Mouse (Mus musculus): ENCODE results near the gene Slc27a1. TPM values are rescaled to one million over a fixed set of nuclear protein-coding genes. Genes with fewer than 3 reads are reported as not detected.

Gene Slc27a1
- polyA plus RNA-seq, 1 experiment from 2014 or later: 59.7 TPM

DNA sequence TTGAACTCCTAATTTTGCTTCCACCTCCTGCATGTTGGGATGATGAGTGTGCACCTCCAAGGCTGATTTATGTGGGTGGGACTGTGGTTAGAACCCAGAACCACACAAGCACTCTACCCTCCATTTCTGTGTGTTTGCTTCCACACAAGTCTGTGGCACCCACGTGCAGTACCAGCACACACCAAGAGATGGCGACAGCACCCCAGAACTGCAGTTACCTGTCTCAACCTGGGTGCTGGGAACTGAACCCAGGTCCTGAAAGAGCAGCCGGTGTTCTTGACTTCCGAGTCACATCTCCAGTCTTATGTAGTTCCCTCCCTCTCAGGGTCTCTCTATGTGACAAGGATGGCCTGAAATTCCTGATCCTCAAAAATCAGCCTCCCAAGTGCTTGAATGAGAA is 4.7 kb upstream of the Slc27a1 start:
- no peaks in the 10 kb centered on the region for H3K36me3 ChIP-seq (ENCODE audit: inconsistent target)
- 78% methylated on average over 4 of the region's 4 CpGs for WGBS (ENCODE audit: missing documents)
- H3K4me3 ChIP-seq (ENCODE audit: inconsistent target): no peak overlapping the region
- H3K27ac ChIP-seq: no peak overlapping the region
- H3K79me2 ChIP-seq (ENCODE audit: inconsistent target): no peaks in the 10 kb centered on the region

DNA sequence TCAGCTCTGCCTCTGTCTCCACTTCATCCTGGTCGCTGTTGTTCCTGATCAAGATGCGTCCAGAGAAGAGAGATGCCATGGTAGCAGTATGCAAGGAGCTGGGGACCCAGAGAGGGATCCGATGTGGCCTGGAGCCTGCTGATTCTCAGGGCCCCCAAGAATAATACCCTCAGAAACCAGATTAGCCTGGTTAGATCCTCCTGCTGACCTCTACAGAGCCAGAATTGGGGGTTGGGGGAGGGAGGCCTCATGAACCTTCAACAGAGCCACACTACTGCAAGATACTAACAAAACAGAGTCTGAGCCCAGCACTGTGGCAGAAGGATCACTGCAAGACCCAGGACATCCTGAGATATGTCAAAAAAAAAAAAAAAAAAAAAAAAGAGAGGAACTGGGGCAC is 2.2 kb upstream of the Slc27a1 start, which contains the start of gene Nxnl1:
TSS of gene Nxnl1 (minus strand) at position 101 of the 400 bp plus-strand sequence.
- Histone ChIP-seq H3K27ac (no peak within 1 kb of the TSS), H3K79me2 (ENCODE audit: inconsistent target) (peaks cover 8% of the 10 kb centered on the region; the same call in 1 of the 2 replicates), H3K36me3 (ENCODE audit: inconsistent target) (no peaks in the 10 kb centered on the region), H3K4me3 (ENCODE audit: inconsistent target) (no peak within 1 kb of the TSS)
- WGBS (ENCODE audit: missing documents): 93% methylated on average over 3 of the region's 3 CpGs

DNA sequence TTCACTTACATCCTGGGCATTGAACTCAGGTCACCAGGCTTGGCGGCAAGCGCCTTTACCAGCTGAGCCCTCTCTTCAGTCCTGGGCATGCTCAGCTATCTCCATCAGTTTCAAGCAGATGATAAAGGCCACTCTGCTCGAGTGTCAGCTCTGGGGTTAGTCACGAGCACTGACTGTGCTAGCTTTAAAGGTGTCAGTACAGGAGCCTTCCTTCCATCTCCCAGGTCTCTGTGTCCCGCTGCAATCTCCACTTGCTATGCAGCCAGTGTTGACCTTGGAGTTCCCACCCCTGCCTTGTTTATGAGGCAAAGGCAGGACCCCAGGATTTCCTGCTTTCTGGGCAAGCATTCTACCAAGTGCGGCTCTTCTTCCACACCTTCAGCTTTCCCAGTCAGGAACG is 1.1 kb upstream of the Slc27a1 start:
- H3K79me2 ChIP-seq (ENCODE audit: inconsistent target): peaks cover 19% of the 10 kb centered on the region; the same call in 1 of the 2 replicates
- WGBS (ENCODE audit: missing documents): 94% methylated on average over 7 of the region's 7 CpGs
- peak overlapping the region; percentile 25 for H3K27ac ChIP-seq
- H3K36me3 ChIP-seq (ENCODE audit: inconsistent target): no peaks in the 10 kb centered on the region
- H3K4me3 ChIP-seq (ENCODE audit: inconsistent target): no peak overlapping the region

DNA sequence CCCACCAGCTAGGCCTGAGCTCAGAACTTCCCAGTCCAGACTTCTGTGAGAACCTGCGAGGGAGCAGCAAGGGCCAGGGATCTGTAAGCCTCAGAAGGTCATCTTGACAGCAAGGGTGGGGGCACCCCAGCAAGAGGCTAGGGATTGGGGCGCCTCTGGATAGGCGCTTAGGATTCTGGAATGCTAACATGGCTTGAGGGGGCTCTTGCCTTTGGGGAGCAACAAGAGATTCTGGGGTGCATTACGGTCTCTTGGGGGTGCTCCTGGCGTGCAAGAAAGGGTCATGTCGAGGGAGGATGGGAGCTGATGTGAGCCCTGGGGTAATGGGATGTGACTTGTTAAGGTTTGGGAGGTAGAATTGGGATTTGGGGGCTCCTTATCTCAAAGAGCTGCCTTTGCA is 259 bp downstream of the Slc27a1 start:
- Histone ChIP-seq H3K36me3 (ENCODE audit: inconsistent target) (no peaks in the 10 kb centered on the region), H3K27ac (peak overlapping the region; percentile 25), H3K4me3 (ENCODE audit: inconsistent target) (no peak overlapping the region; the same call in 1 of the 2 replicates), H3K79me2 (ENCODE audit: inconsistent target) (peaks cover 29% of the 10 kb centered on the region; the same call in 1 of the 2 replicates)
- 78% methylated on average over 6 of the region's 6 CpGs for WGBS (ENCODE audit: missing documents)

DNA sequence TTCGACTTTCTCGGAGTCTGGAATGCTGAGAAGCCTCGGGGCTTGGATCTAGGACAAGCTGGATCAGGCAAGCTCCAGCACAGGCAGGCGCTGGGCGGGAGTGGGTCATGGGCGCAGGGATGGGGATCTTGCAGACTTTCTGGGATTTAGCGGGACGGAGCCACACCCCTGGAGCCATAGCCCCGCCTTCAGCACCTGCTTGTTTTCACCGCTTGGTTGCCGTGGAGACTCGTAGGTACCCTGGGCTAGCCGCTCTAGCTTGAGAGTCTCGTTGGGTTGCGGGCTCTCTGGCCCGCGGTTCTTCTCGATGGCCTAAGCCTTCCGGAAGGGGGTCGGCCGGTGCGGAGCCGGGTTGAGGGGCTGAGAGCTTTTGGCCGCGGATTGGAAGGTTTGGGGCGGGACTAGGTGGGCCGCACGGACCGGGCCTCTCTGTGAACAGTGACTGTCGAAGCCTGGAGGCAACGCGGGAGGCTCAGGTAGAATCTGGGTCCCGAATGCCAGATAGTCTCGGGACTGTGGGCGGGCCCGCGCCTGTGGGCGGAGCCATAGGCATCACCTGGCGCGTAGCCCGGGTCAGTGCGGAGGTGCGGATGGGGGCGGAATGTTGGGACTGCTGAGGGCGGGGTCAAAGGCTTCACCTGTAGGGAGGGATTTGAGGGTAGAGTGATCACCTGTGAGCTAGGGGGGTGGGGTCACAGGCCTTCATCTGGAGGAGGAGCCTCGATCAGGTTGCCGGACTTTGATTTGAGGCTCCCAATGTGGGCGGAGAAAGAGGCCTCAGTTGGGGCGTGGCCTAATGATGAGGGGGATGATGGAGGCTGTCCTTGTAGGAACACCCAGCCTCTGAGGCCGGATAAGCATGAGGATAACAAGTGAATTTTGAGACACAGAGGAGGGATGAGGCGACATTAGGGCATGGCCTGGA is 946 bp downstream of the Slc27a1 start:
- H3K36me3 ChIP-seq (ENCODE audit: inconsistent target): no peaks in the 10 kb centered on the region
- WGBS (ENCODE audit: missing documents): 19% methylated on average over 51 of the region's 51 CpGs
- peak overlapping the region; percentile 58 for H3K4me3 ChIP-seq (ENCODE audit: inconsistent target)
- peak overlapping the region; percentile 33; the same call in 1 of the 2 replicates for H3K27ac ChIP-seq
- H3K79me2 ChIP-seq (ENCODE audit: inconsistent target): peaks cover 36% of the 10 kb centered on the region

DNA sequence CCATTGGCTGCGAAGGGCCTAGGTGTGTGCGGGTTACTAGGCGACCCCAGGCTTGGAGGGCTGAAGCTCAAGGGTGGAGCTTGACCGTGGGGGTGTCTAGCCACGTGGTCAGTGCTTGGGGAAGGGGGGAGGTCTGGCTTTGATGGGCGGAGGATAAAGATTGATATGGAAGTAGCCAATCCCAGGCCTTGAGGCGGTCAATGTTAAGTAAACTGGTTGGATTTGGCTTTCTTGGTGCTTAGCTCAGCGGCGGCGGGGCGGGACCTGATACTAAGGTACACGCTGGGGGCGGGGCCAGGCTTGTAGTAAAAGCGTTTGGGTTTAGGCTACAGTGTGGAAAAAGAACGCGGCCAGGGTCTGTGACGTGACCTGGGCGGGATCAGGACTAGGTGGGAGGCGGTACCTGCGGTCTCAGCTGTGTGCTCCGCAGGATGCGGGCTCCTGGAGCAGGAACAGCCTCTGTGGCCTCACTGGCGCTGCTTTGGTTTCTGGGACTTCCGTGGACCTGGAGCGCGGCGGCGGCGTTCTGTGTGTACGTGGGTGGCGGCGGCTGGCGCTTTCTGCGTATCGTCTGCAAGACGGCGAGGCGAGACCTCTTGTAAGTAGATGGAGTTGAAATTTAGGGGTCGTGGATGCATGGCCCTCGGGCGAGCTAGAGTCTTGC is 1.7 kb downstream of the Slc27a1 start:
- Histone ChIP-seq H3K4me3 (ENCODE audit: inconsistent target) (peak overlapping the region; percentile 58), H3K79me2 (ENCODE audit: inconsistent target) (peaks cover 44% of the 10 kb centered on the region), H3K27ac (peak overlapping the region; percentile 33; the same call in 1 of the 2 replicates), H3K36me3 (ENCODE audit: inconsistent target) (no peaks in the 10 kb centered on the region)
- WGBS (ENCODE audit: missing documents): 4% methylated on average over 41 of the region's 41 CpGs

DNA sequence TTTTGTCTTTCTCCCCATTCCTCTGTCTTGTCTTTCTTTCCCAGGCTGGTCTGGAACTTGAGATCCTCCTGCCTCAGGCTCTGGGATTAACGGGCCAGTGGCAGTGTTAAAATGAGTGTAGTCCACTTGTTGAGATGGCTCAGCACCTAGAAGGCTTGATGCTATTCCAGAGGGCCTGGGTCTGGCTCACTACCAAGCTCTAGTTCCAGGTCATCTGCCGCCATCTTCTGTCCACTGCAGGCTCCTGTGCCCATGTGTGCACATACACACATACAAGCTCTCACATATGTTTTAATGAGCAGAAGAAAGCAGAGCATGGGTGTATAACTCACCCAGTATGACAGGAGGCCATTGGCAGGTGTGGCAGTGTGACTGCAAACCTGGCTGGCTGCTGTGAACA is 3.4 kb downstream of the Slc27a1 start:
- no peaks in the 10 kb centered on the region for H3K36me3 ChIP-seq (ENCODE audit: inconsistent target)
- no peak overlapping the region for H3K27ac ChIP-seq
- no peak overlapping the region for H3K4me3 ChIP-seq (ENCODE audit: inconsistent target)
- H3K79me2 ChIP-seq (ENCODE audit: inconsistent target): peaks cover 60% of the 10 kb centered on the region
- WGBS (ENCODE audit: missing documents): 92% methylated on average over 1 of the region's 2 CpGs

DNA sequence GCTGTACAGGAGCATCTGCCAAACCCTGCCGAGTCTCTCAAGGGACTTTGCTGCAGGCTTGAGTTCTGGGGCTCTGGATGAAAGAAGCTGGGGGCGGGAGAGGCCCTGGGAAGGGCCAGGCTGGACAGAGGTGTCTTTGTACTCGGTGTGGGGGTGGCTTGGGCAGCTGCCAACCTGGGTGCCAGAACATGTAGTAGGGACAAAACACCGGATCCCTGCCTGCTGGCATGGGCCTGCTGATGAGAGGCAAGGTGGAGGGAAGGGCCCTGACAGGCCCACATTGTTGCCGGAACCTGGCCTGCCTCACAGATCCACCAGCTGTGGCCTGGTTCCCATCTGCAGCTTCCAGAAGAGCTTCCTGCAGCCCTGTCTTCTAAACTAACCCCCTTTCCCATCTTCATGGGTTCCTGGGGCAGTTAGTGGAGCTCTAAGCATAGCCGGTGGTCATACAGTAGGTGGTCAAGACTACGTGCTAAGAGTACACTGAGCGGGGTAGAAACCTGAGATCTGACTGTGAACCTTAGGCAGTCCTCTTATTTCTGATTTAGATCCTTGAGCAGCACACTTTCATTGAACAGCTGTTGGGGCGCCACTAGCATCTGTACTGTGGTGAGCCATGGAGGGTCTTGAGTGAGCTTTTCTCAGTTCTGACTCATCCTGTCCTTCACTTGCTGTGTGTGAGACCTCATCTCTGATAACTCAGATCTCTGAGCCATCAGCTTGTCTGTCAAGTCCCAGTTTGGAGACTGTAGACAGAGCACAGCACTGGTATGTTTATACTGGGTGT is 4.4 kb downstream of the Slc27a1 start:
- H3K36me3 ChIP-seq (ENCODE audit: inconsistent target): no peaks in the 10 kb centered on the region
- peaks cover 62% of the 10 kb centered on the region for H3K79me2 ChIP-seq (ENCODE audit: inconsistent target)
- 92% methylated on average over 9 of the region's 9 CpGs for WGBS (ENCODE audit: missing documents)
- no peak overlapping the region for H3K27ac ChIP-seq
- H3K4me3 ChIP-seq (ENCODE audit: inconsistent target): no peak overlapping the region

DNA sequence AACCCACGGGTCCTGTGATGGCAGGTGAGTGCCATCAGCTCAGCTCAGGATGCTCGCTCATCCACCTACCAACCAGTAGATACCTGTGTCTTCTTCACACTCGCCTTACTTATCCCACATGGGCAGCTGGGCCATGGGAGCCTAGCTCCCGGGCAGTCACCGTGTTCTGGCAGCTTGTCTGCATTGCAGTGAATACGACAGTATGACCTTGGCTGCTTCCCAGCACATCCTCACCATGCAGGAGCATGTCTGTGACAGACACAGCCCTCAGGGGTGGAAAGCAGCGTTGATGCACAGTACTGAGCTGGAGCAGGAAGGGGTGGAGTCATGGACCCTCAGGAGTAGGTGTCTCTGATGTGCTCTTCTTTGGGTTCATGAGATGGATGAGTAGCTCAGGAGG is 5.7 kb downstream of the Slc27a1 start:
- WGBS (ENCODE audit: missing documents): 90% methylated on average over 7 of the region's 7 CpGs
- Histone ChIP-seq H3K36me3 (ENCODE audit: inconsistent target) (no peaks in the 10 kb centered on the region), H3K27ac (no peak overlapping the region), H3K4me3 (ENCODE audit: inconsistent target) (no peak overlapping the region), H3K79me2 (ENCODE audit: inconsistent target) (peaks cover 74% of the 10 kb centered on the region)

DNA sequence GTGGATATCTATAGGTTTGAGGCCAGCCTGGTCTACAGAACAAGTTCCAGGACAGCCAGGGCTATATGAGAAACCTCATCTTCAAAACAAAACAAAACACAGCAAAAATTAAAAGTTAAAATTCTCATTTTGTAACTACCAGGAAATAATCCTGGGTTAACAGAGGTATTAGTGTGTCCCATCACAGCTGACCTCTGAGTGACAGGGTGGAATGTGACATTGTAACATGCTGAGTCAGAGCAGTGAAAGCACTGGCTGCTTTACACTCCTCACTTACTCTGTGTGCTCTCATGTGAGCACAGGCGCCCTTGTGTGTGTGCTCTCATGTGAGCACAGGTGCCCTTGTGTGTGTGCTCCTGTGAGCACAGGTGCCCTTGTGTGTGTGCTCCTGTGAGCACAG is 6.3 kb downstream of the Slc27a1 start:
- no peaks in the 10 kb centered on the region for H3K36me3 ChIP-seq (ENCODE audit: inconsistent target)
- WGBS (ENCODE audit: missing documents): 100% methylated on average over 1 of the region's 1 CpGs
- H3K4me3 ChIP-seq (ENCODE audit: inconsistent target): no peak overlapping the region
- H3K79me2 ChIP-seq (ENCODE audit: inconsistent target): peaks cover 80% of the 10 kb centered on the region
- H3K27ac ChIP-seq: no peak overlapping the region

DNA sequence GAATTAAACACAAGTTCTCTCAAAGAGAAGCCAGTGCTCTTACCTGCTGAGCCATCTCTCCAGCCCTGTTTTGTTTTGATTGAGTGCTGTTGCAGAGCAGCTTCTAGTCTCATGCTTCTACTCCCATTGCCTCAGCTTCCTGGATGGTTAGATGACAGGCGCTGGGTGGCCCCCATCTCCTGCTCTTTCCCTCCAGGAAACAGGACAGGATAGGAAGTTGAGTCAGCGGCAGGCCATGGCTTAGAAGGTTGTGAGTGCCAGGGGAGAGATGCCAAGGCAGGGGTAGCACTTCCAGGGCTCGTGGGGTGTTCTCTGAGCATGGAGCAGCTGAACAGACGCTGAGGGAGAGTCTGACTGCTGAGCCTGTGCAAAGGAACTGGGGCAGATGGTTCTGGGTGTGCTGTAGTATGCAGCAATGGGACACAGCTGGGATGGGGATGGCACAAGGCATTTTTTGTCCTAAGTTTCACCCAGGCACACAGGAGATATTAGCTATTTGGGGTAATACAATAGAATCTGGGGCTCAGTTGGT is 9.2 kb downstream of the Slc27a1 start:
- H3K36me3 ChIP-seq (ENCODE audit: inconsistent target): peaks cover 4% of the 10 kb centered on the region; the same call in 1 of the 2 replicates
- 39% methylated on average over 4 of the region's 4 CpGs for WGBS (ENCODE audit: missing documents)
- H3K4me3 ChIP-seq (ENCODE audit: inconsistent target): no peak overlapping the region
- peak overlapping the region; percentile 99 for H3K27ac ChIP-seq
- peaks cover 85% of the 10 kb centered on the region for H3K79me2 ChIP-seq (ENCODE audit: inconsistent target)

DNA sequence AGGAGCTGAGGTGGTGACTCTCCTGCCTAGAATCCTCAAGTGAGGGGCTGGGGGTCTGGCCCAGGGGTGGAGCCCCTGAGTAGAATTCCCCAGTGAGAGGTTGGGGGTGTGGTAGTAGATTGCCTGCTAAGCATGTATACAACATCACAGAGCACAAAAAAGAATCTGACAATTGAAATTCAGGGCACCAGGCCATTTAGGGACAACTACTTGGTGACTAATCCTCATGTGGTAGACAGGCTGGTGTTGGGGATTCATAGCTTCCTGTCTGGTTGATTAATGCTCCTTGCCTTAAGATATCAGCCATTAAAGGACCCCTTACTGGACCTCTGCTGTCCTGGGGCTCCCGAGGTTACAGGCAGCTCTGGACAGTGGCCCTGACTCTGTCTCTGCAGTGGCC is 10.3 kb downstream of the Slc27a1 start:
- Histone ChIP-seq H3K4me3 (ENCODE audit: inconsistent target) (peak overlapping the region; percentile 45), H3K27ac (peak overlapping the region; percentile 99)
- WGBS (ENCODE audit: missing documents): 60% methylated on average over 1 of the region's 1 CpGs

DNA sequence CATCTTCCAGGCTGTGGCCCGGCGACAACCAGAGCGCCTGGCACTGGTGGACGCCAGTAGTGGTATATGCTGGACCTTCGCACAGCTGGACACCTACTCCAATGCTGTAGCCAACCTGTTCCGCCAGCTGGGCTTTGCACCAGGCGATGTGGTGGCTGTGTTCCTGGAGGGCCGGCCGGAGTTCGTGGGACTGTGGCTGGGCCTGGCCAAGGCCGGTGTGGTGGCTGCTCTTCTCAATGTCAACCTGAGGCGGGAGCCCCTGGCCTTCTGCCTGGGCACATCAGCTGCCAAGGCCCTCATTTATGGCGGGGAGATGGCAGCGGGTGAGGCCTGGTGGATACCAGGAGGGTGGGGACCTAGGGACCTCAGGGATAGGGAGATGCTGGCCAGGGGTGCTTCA is 10.8 kb downstream of the Slc27a1 start:
- Histone ChIP-seq H3K27ac (peak overlapping the region; percentile 99), H3K4me3 (ENCODE audit: inconsistent target) (peak overlapping the region; percentile 45), H3K79me2 (ENCODE audit: inconsistent target) (peaks cover 83% of the 10 kb centered on the region), H3K36me3 (ENCODE audit: inconsistent target) (peaks cover 13% of the 10 kb centered on the region; the same call in 1 of the 2 replicates)
- 91% methylated on average over 14 of the region's 14 CpGs for WGBS (ENCODE audit: missing documents)

More for the DNA sequence above, 10.3 kb downstream of the Slc27a1 start:
- Histone ChIP-seq H3K79me2 (ENCODE audit: inconsistent target) (peaks cover 88% of the 10 kb centered on the region), H3K36me3 (ENCODE audit: inconsistent target) (peaks cover 13% of the 10 kb centered on the region; the same call in 1 of the 2 replicates)

DNA sequence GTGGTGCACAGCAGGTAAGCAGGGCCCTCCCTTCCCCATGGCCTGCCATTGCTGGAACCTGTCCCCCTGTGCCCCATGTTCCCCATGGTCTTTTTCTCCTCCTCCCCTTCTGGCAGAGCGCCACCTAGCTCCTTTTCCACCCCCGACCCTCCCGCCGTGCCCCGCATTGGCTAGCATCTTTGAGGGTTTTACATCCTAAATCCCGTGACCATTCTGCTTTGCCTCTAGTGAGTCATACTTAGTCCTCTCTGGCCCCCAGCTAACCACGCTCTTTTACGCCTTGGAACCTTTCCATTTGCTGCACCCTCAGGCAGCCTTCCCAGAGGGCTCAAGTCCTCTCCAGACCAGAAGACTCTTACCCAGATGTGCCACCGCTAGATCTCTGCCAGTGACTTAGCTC is 11.5 kb downstream of the Slc27a1 start:
- peaks cover 76% of the 10 kb centered on the region for H3K79me2 ChIP-seq (ENCODE audit: inconsistent target)
- WGBS (ENCODE audit: missing documents): 57% methylated on average over 8 of the region's 9 CpGs
- H3K4me3 ChIP-seq (ENCODE audit: inconsistent target): peak overlapping the region; percentile 45
- H3K36me3 ChIP-seq (ENCODE audit: inconsistent target): peaks cover 20% of the 10 kb centered on the region; the same call in 1 of the 2 replicates
- peak overlapping the region; percentile 99 for H3K27ac ChIP-seq

All from macrophage (primary cell).